Mouse (Mus musculus) T-helper 1 cell (primary cell): ENCODE measurements at regions not wholly inside any gene's neighbourhood (a gene's known extent, or its start where the extent isn't known, plus 50 kb on each side); places are given as distances from the start of the nearest gene placed in this dataset.

ENCODE experiments used
- in situ Hi-C: fragments of 300-600 bp; cut with MboI, MseI; formaldehyde crosslinking; loops from one replicate; pipeline ENCODE4 v1.15.1; 2025; ENCODE audit warnings: high pct_unique_total_duplicates

GRCm38 (mm10) chrX:105346420-105346819, 153.2 kb upstream of the Cypt2 start:
- in situ Hi-C loops: no loop called here

GRCm38 (mm10) chrX:105366284-105366683, 133.3 kb upstream of the Cypt2 start:
- in situ Hi-C loops: no loop called here

- in situ Hi-C loops: no loop called here
Observed at GRCm38 (mm10) chrX:105367979-105368378, 131.6 kb upstream of the Cypt2 start.

GRCm38 (mm10) chrX:105390506-105390905, 109.1 kb upstream of the Cypt2 start:
- in situ Hi-C loops: no loop called here

- in situ Hi-C loops: no loop called here
Observed at GRCm38 (mm10) chrX:105391029-105391428, 108.5 kb upstream of the Cypt2 start.

GRCm38 (mm10) chrX:105391680-105392462, 107.7 kb upstream of the Cypt2 start:
- in situ Hi-C loops: no loop called here

GRCm38 (mm10) chrX:105393259-105393658, 106.3 kb upstream of the Cypt2 start:
- in situ Hi-C loops: no loop called here

GRCm38 (mm10) chrX:105413351-105413750, 86.2 kb upstream of the Cypt2 start:
- in situ Hi-C loops: no loop called here

- in situ Hi-C loops: loop anchor here (10.0 kb wide), 1 partner anchor 1324 kb away; no protein-coding TSS in a partner anchor
Observed at GRCm38 (mm10) chrX:105420976-105421375, 78.6 kb upstream of the Cypt2 start.
